Mouse (Mus musculus) heart, embryonic 14.5 days (tissue): ENCODE results near the gene Olfr1315-ps1. TPM values are rescaled to one million over a fixed set of nuclear protein-coding genes. Genes with fewer than 3 reads are reported as not detected.

Source experiments
- ATAC-seq: fragments of 200-750 bp; cut with Nextera tagmentation; 2 replicates; pipeline ENCODE4 v1.8.0; 2017; ENCODE audit warnings: low read depth, moderate TSS enrichment; ENCODE audit not compliant: insufficient number of reproducible peaks, insufficient read depth, low FRiP score
- H3K27ac ChIP-seq, 2 experiments: fragments of 200-500 bp in 1 of 2; fragments of 300-500 bp in 1 of 2; sonication (generic) in 1 of 2; replicated peaks in 1 of 2; 2 replicates each; pipeline ENCODE4 v1.5.1; 2012 to 2014; ENCODE audit warnings: low read depth in 2 of 2, low read length in 2 of 2, control low read depth in 1 of 2, mild to moderate bottlenecking in 1 of 2, mixed read lengths in 1 of 2; ENCODE audit not compliant: control insufficient read depth in 1 of 2, insufficient read depth in 1 of 2
- H3K27me3 ChIP-seq: fragments of 300-500 bp; sonication (generic); 2 replicates; pipeline ENCODE4 v1.6.1; 2014; ENCODE audit warnings: mild to moderate bottlenecking, low read length, control low read depth; ENCODE audit not compliant: control insufficient read depth, insufficient read depth
- H3K36me3 ChIP-seq: fragments of 300-500 bp; sonication (generic); 2 replicates; pipeline ENCODE4 v1.6.1; 2014; ENCODE audit warnings: mild to moderate bottlenecking, control low read depth, low read length, mixed read lengths; ENCODE audit not compliant: control insufficient read depth, insufficient read depth
- H3K4me1 ChIP-seq, 2 experiments: fragments of 200-500 bp in 1 of 2; fragments of 300-500 bp in 1 of 2; sonication (generic) in 1 of 2; 2 replicates each; pipeline ENCODE4 v1.6.1; 2012 to 2014; ENCODE audit warnings: low read length in 2 of 2, control low read depth in 1 of 2, mixed read lengths in 1 of 2; ENCODE audit not compliant: control insufficient read depth in 2 of 2, insufficient read depth in 2 of 2
- H3K4me2 ChIP-seq: fragments of 300-500 bp; sonication (generic); 2 replicates; pipeline ENCODE4 v1.6.1; 2014; ENCODE audit warnings: mild to moderate bottlenecking, low read length
- H3K4me3 ChIP-seq, 2 experiments: fragments of 200-500 bp in 1 of 2; fragments of 300-500 bp in 1 of 2; sonication (generic) in 1 of 2; 2 replicates each; pipeline ENCODE4 v1.5.1; 2012 to 2014; ENCODE audit warnings: low read length in 2 of 2, mild to moderate bottlenecking in 2 of 2, control low read depth in 1 of 2, low read depth in 1 of 2, moderate library complexity in 1 of 2; ENCODE audit not compliant: control insufficient read depth in 1 of 2, insufficient read depth in 1 of 2
- H3K9ac ChIP-seq: fragments of 300-500 bp; sonication (generic); 2 replicates; pipeline ENCODE4 v1.6.1; 2014; ENCODE audit warnings: mild to moderate bottlenecking, low read length
- H3K9me3 ChIP-seq: fragments of 300-500 bp; sonication (generic); 2 replicates; pipeline ENCODE4 v1.6.1; 2016; ENCODE audit warnings: low read length, control low read depth; ENCODE audit not compliant: control insufficient read depth
- WGBS: fragments of 180-500 bp; shearing (Covaris S2); extraction: QIAGEN DNeasy Blood & Tissue Kit; methylation state at CpG from one replicate; pipeline ENCODE4 v1.1.7; 2014; 5-methylcytosine and 5-hydroxymethylcytosine counted together
- polyA plus RNA-seq: library from polyadenylated mRNA; unstranded; fragments of >200 nt; fragmentation: Nextera tagmentation; extraction: Ambion mirVana; gene quantifications from 2 replicates; pipeline ENCODE4 v1.2.1, GENCODE M21; 2014

Olfr1315-ps1 gene
- not detected in 2 replicates for polyA plus RNA-seq

GRCm38 (mm10) chr2:112115340-112115739 is at the start of gene Olfr1315-ps1:
TSS of gene Olfr1315-ps1 (minus strand) at chr2:112115440.
- WGBS, result 57% methylated on average over 1 of the region's 1 CpGs
- H3K36me3 ChIP-seq, result no peaks in the 10 kb centered on the region
- H3K4me1 ChIP-seq, result no peaks in the 10 kb centered on the region
- H3K27ac ChIP-seq, result no peak within 1 kb of the TSS
- no peak within 1 kb of the TSS for H3K4me2 ChIP-seq
- H3K9me3 ChIP-seq, result no peaks in the 10 kb centered on the region
- ATAC-seq, result no peak
- no peak within 1 kb of the TSS for H3K9ac ChIP-seq
- no peaks in the 10 kb centered on the region for H3K27me3 ChIP-seq
- no peak within 1 kb of the TSS for H3K4me3 ChIP-seq

GRCm38 (mm10) chr2:112153898-112154297 is 38.7 kb upstream of the Olfr1315-ps1 start, which contains the start of gene Olfr1318:
TSS of gene Olfr1318 (plus strand) at chr2:112154198.
- no peak for ATAC-seq

GRCm38 (mm10) chr2:112140029-112140428 is 24.8 kb upstream of the Olfr1315-ps1 start, which contains the start of gene Olfr1317:
TSS of gene Olfr1317 (plus strand) at chr2:112140329.
- Histone ChIP-seq H3K4me3 (no peak within 1 kb of the TSS), H3K36me3 (no peaks in the 10 kb centered on the region), H3K4me1 (no peaks in the 10 kb centered on the region), H3K27ac (no peak within 1 kb of the TSS), H3K9me3 (no peaks in the 10 kb centered on the region), H3K9ac (no peak within 1 kb of the TSS), H3K4me2 (no peak within 1 kb of the TSS), H3K27me3 (no peaks in the 10 kb centered on the region)
- WGBS, result 82% methylated on average over 2 of the region's 2 CpGs
- ATAC-seq, result no peak

More at GRCm38 (mm10) chr2:112153898-112154297, 38.7 kb upstream of the Olfr1315-ps1 start, which contains the start of gene Olfr1318:
- H3K4me2 ChIP-seq, result no peak within 1 kb of the TSS
- no peak within 1 kb of the TSS for H3K9ac ChIP-seq
- no peak within 1 kb of the TSS for H3K4me3 ChIP-seq
- H3K9me3 ChIP-seq, result no peaks in the 10 kb centered on the region
- no peaks in the 10 kb centered on the region for H3K36me3 ChIP-seq
- no peaks in the 10 kb centered on the region for H3K27me3 ChIP-seq
- no peaks in the 10 kb centered on the region for H3K4me1 ChIP-seq
- H3K27ac ChIP-seq, result no peak within 1 kb of the TSS

GRCm38 (mm10) chr2:112134877-112135276 is 19.6 kb upstream of the Olfr1315-ps1 start, which contains the start of gene Olfr1316:
TSS of gene Olfr1316 (minus strand) at chr2:112134977.
- no peak within 1 kb of the TSS for H3K27ac ChIP-seq
- H3K27me3 ChIP-seq, result no peaks in the 10 kb centered on the region
- no peaks in the 10 kb centered on the region for H3K9me3 ChIP-seq
- no peaks in the 10 kb centered on the region for H3K36me3 ChIP-seq
- WGBS, result 81% methylated on average over 2 of the region's 2 CpGs
- no peak within 1 kb of the TSS for H3K9ac ChIP-seq
- no peaks in the 10 kb centered on the region for H3K4me1 ChIP-seq
- no peak within 1 kb of the TSS for H3K4me3 ChIP-seq
- H3K4me2 ChIP-seq, result no peak within 1 kb of the TSS
- ATAC-seq, result no peak

GRCm38 (mm10) chr2:112096681-112097080 is 18.6 kb downstream of the Olfr1315-ps1 start, which contains the start of gene Olfr1314:
TSS of gene Olfr1314 (minus strand) at chr2:112096781.
- ATAC-seq, result no peak
- Histone ChIP-seq H3K4me3 (no peak within 1 kb of the TSS), H3K36me3 (no peaks in the 10 kb centered on the region), H3K4me1 (no peaks in the 10 kb centered on the region), H3K9ac (no peak within 1 kb of the TSS), H3K4me2 (no peak within 1 kb of the TSS), H3K27me3 (no peaks in the 10 kb centered on the region), H3K27ac (no peak within 1 kb of the TSS), H3K9me3 (no peaks in the 10 kb centered on the region)

GRCm38 (mm10) chr2:112077743-112078142 is 37.5 kb downstream of the Olfr1315-ps1 start, which contains the start of gene Olfr1313:
TSS of gene Olfr1313 (minus strand) at chr2:112077843.
- no peak for ATAC-seq
- Histone ChIP-seq H3K36me3 (no peaks in the 10 kb centered on the region), H3K9ac (no peak within 1 kb of the TSS), H3K4me1 (no peaks in the 10 kb centered on the region), H3K9me3 (no peaks in the 10 kb centered on the region), H3K4me3 (no peak within 1 kb of the TSS), H3K27ac (no peak within 1 kb of the TSS), H3K27me3 (no peaks in the 10 kb centered on the region), H3K4me2 (no peak within 1 kb of the TSS)

Other genes starting within 250 kb of the Olfr1315-ps1 start
- not detected in 2 replicates for gene Olfr1305, start 238.3 kb downstream of the Olfr1315-ps1 start, polyA plus RNA-seq
- not detected in 2 replicates for gene Olfr1306, start 199.2 kb downstream of the Olfr1315-ps1 start, polyA plus RNA-seq
- not detected in 2 replicates for gene Olfr1307, start 166.0 kb downstream of the Olfr1315-ps1 start, polyA plus RNA-seq
- gene Olfr1308, start 150.5 kb downstream of the Olfr1315-ps1 start, polyA plus RNA-seq, result not detected in 2 replicates
- gene Olfr1309, start 125.2 kb downstream of the Olfr1315-ps1 start, polyA plus RNA-seq, result not detected in 2 replicates
- gene Olfr1310, start 102.7 kb downstream of the Olfr1315-ps1 start, polyA plus RNA-seq, result not detected in 2 replicates
- gene Olfr1311, start 91.0 kb downstream of the Olfr1315-ps1 start, polyA plus RNA-seq, result not detected in 2 replicates
- gene Olfr1312, start 65.2 kb downstream of the Olfr1315-ps1 start, polyA plus RNA-seq, result not detected in 2 replicates
- gene Olfr1313, start 37.6 kb downstream of the Olfr1315-ps1 start, polyA plus RNA-seq, result not detected in 2 replicates
- not detected in 2 replicates for gene Olfr1314, start 18.7 kb downstream of the Olfr1315-ps1 start, polyA plus RNA-seq
- gene Olfr1316, start 19.5 kb upstream of the Olfr1315-ps1 start, polyA plus RNA-seq, result not detected in 2 replicates
- gene Olfr1317, start 24.9 kb upstream of the Olfr1315-ps1 start, polyA plus RNA-seq, result not detected in 2 replicates
- gene Olfr1318, start 38.8 kb upstream of the Olfr1315-ps1 start, polyA plus RNA-seq, result not detected in 2 replicates
- gene Lpcat4, start 124.0 kb upstream of the Olfr1315-ps1 start, polyA plus RNA-seq, result 10.3 and 12.1 TPM in 2 replicates
- gene Nutm1, start 143.9 kb upstream of the Olfr1315-ps1 start, polyA plus RNA-seq, result not detected in 2 replicates
- 176 and 180 TPM in 2 replicates for gene Nop10, start 146.5 kb upstream of the Olfr1315-ps1 start, polyA plus RNA-seq
- 17.9 and 18.1 TPM in 2 replicates for gene Slc12a6, start 150.4 kb upstream of the Olfr1315-ps1 start, polyA plus RNA-seq
- gene Gm21985, start 150.9 kb upstream of the Olfr1315-ps1 start, polyA plus RNA-seq, result not detected in 2 replicates